Mouse (Mus musculus): ENCODE measurements around the gene Sctr. TPM values are rescaled to one million over a fixed set of nuclear protein-coding genes. Genes with fewer than 3 reads are reported as not detected.

Gene Sctr
- polyA plus RNA-seq, 1 experiment: 1.9 TPM

DNA sequence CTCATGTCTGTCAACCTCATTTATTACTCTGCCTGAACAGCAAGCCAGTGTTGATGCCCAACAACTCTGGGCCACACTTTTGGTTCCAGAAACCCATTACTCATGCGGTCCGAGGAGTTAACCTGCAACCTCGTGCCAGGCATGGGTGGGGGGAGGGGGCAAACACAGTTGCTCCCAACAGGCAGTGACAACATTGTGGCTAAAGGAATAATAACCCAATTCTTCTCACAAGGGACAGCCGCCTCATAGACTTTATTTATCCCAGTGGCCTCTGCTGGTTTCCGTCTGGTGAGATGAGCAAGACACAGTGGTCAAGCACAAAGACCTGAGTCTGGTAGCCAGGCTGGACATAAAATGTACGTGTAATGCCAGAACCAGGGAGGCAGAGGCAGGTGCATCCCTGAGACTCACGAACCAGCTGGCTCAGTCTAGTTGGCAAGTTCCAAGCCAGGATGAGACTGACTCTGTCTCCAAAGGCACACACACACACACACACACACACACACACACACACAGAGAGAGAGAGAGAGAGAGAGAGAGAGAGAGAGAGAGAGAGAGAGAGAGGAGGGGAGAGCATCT, 28.9 kb downstream of the Sctr start:
- Histone ChIP-seq H3K79me2 (ENCODE audit: control insufficient read depth, insufficient read depth) (no peaks in the 10 kb centered on the region), H3K4me2 (ENCODE audit: low read depth) (peak overlapping the region; percentile 46), H3K36me3 (ENCODE audit: control insufficient read depth, insufficient read depth) (no peaks in the 10 kb centered on the region), H3K27me3 (ENCODE audit: control insufficient read depth, insufficient read depth, insufficient read length) (no peaks in the 10 kb centered on the region), H3ac (ENCODE audit: control insufficient read depth, insufficient read length) (no peak overlapping the region), H3K4me3 (no peak overlapping the region)
- TF ChIP-seq POLR2AphosphoS2 (IDR thresholded peaks at IDR 0.05; ENCODE audit: insufficient read length, low read depth) (no peak), TCF12 (IDR thresholded peaks at IDR 0.05; ENCODE audit: insufficient read depth, poor library complexity, severe bottlenecking) (peak; percentile 48), E2F4 (IDR thresholded peaks at IDR 0.05; ENCODE audit: insufficient read depth) (no peak), MYOD1 (IDR thresholded peaks at IDR 0.05; ENCODE audit: control insufficient read depth in 1 of 3, insufficient read length in 2 of 3, low read depth in 2 of 3) (peak; percentile 2 to 89 (median 84)), CEBPB (IDR thresholded peaks at IDR 0.05; ENCODE audit: insufficient read depth, poor library complexity, severe bottlenecking) (no peak), MYOG (IDR thresholded peaks at IDR 0.05; ENCODE audit: control insufficient read depth in 1 of 3, insufficient read depth in 1 of 3, insufficient read length in 2 of 3, low read depth in 2 of 3) (peak; percentile 66 to 78 (median 70)), REST (IDR thresholded peaks at IDR 0.05; ENCODE audit: insufficient read depth, insufficient read length) (no peak), TCF3 (IDR thresholded peaks at IDR 0.05; ENCODE audit: insufficient read length, low read depth) (peak; percentile 31), POLR2A (IDR thresholded peaks at IDR 0.05; ENCODE audit: insufficient read length, low read depth) (no peak), MAX (IDR thresholded peaks at IDR 0.05; ENCODE audit: low read depth) (no peak), SRF (IDR thresholded peaks at IDR 0.05; ENCODE audit: control insufficient read depth, insufficient read length, low read depth) (no peak), USF1 (IDR thresholded peaks at IDR 0.05; ENCODE audit: low read depth) (no peak)

- no peak overlapping the region for H3ac ChIP-seq (ENCODE audit: control insufficient read depth, insufficient read length)
- no peaks in the 10 kb centered on the region for H3K36me3 ChIP-seq (ENCODE audit: control insufficient read depth, insufficient read depth)
- H3K4me3 ChIP-seq: no peak overlapping the region
- H3K4me2 ChIP-seq (ENCODE audit: low read depth): peak overlapping the region; percentile 62
- H3K79me2 ChIP-seq (ENCODE audit: control insufficient read depth, insufficient read depth): no peaks in the 10 kb centered on the region
- no peaks in the 10 kb centered on the region for H3K27me3 ChIP-seq (ENCODE audit: control insufficient read depth, insufficient read depth, insufficient read length)
- TF ChIP-seq MYOD1 (IDR thresholded peaks at IDR 0.05; ENCODE audit: control insufficient read depth in 1 of 3, insufficient read length in 2 of 3, low read depth in 2 of 3): peak in 1 of 3 experiments; percentile 37
- TF ChIP-seq CEBPB (IDR thresholded peaks at IDR 0.05; ENCODE audit: insufficient read depth, poor library complexity, severe bottlenecking): no peak
Measured at GRCm38 (mm10) chr1:120037021-120037683, 30.5 kb downstream of the Sctr start.

GRCm38 (mm10) chr1:120038594-120038993, 31.9 kb downstream of the Sctr start:
- no peaks in the 10 kb centered on the region for H3K27me3 ChIP-seq (ENCODE audit: control insufficient read depth, insufficient read depth, insufficient read length)
- H3K79me2 ChIP-seq (ENCODE audit: control insufficient read depth, insufficient read depth): no peaks in the 10 kb centered on the region
- TF ChIP-seq TCF12 (IDR thresholded peaks at IDR 0.05; ENCODE audit: insufficient read depth, poor library complexity, severe bottlenecking) (peak; percentile 39), POLR2AphosphoS2 (IDR thresholded peaks at IDR 0.05; ENCODE audit: insufficient read length, low read depth) (no peak), MYOG (IDR thresholded peaks at IDR 0.05; ENCODE audit: control insufficient read depth in 1 of 3, insufficient read depth in 1 of 3, insufficient read length in 2 of 3, low read depth in 2 of 3) (peak in 2 of 3 experiments; percentile 61 to 70), CEBPB (IDR thresholded peaks at IDR 0.05; ENCODE audit: insufficient read depth, poor library complexity, severe bottlenecking) (no peak), MYOD1 (IDR thresholded peaks at IDR 0.05; ENCODE audit: control insufficient read depth in 1 of 3, insufficient read length in 2 of 3, low read depth in 2 of 3) (peak in 2 of 3 experiments; percentile 71 to 88)
- no peaks in the 10 kb centered on the region for H3K36me3 ChIP-seq (ENCODE audit: control insufficient read depth, insufficient read depth)
- H3K4me2 ChIP-seq (ENCODE audit: low read depth): peak overlapping the region; percentile 62
- H3K4me3 ChIP-seq: no peak overlapping the region
- no peak overlapping the region for H3ac ChIP-seq (ENCODE audit: control insufficient read depth, insufficient read length)

GRCm38 (mm10) chr1:120042421-120042820, 35.7 kb downstream of the Sctr start:
- Histone ChIP-seq H3K36me3 (ENCODE audit: control insufficient read depth, insufficient read depth) (no peaks in the 10 kb centered on the region), H3ac (ENCODE audit: control insufficient read depth, insufficient read length) (no peak overlapping the region), H3K27me3 (ENCODE audit: control insufficient read depth, insufficient read depth, insufficient read length) (no peaks in the 10 kb centered on the region), H3K4me2 (ENCODE audit: low read depth) (no peak overlapping the region), H3K4me3 (no peak overlapping the region), H3K79me2 (ENCODE audit: control insufficient read depth, insufficient read depth) (no peaks in the 10 kb centered on the region)
- TF ChIP-seq CEBPB (IDR thresholded peaks at IDR 0.05; ENCODE audit: insufficient read depth, poor library complexity, severe bottlenecking): no peak

GRCm38 (mm10) chr1:120044584-120044983, 37.9 kb downstream of the Sctr start:
- Histone ChIP-seq H3K4me2 (ENCODE audit: low read depth) (peak overlapping the region; percentile 60), H3K36me3 (ENCODE audit: control insufficient read depth, insufficient read depth) (no peaks in the 10 kb centered on the region), H3K4me3 (no peak overlapping the region), H3K27me3 (ENCODE audit: control insufficient read depth, insufficient read depth, insufficient read length) (no peaks in the 10 kb centered on the region), H3K79me2 (ENCODE audit: control insufficient read depth, insufficient read depth) (no peaks in the 10 kb centered on the region), H3ac (ENCODE audit: control insufficient read depth, insufficient read length) (no peak overlapping the region)
- TF ChIP-seq TCF3 (IDR thresholded peaks at IDR 0.05; ENCODE audit: insufficient read length, low read depth): no peak
- no peak for TF ChIP-seq POLR2AphosphoS2 (IDR thresholded peaks at IDR 0.05; ENCODE audit: insufficient read length, low read depth)
- TF ChIP-seq POLR2A (IDR thresholded peaks at IDR 0.05; ENCODE audit: insufficient read length, low read depth): no peak
- peak; percentile 8; the same call in 1 of the 2 replicates for TF ChIP-seq CEBPB (IDR thresholded peaks at IDR 0.05; ENCODE audit: insufficient read depth, poor library complexity, severe bottlenecking)
- TF ChIP-seq MYOD1 (IDR thresholded peaks at IDR 0.05; ENCODE audit: control insufficient read depth in 1 of 3, insufficient read length in 2 of 3, low read depth in 2 of 3): peak; percentile 19 to 99 (median 96)

Data from myocyte (in vitro differentiated cells).